Mouse (Mus musculus) stomach, postnatal 0 days (tissue): ENCODE measurements around the gene Zfp653.

Experiments used
- CTCF ChIP-seq: IDR thresholded peaks from 2 replicates; pipeline ENCODE4 v1.5.1; 2016; ENCODE audit warnings: antibody characterized with exemption, low read depth, mild to moderate bottlenecking, moderate library complexity
- EP300 ChIP-seq: optimal IDR thresholded peaks from 2 replicates; pipeline ENCODE3; 2016; ENCODE audit warnings: antibody characterized with exemption

DNA sequence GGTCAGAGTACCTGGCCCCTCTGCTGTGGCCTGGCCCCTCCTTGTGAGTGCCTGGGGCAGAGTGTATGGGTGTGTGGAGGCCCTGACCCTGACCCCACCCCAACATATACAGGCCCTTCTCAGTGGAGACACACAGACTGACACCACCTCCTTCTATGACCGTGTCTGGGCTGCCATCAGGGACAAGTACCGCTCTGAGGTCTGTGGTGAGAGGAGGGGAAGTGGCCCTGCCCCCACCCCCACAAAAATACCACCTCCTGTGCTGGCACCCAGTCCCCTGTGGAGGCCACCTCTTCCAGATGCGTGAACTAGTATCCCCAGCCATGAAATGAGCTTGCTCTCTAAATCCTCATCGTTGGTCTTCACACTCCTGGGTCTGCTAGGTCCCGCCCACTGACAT, 60.1 kb downstream of the Zfp653 start:
- TF ChIP-seq CTCF (no peak), EP300 (no peak)
